Mouse (Mus musculus): ENCODE measurements around the gene Tbc1d17. TPM values are rescaled to one million over a fixed set of nuclear protein-coding genes. Genes with fewer than 3 reads are reported as not detected.

Gene Tbc1d17
- total and polyA plus RNA-seq, 2 experiments from 2014 or later, result 115 to 378 TPM

DNA sequence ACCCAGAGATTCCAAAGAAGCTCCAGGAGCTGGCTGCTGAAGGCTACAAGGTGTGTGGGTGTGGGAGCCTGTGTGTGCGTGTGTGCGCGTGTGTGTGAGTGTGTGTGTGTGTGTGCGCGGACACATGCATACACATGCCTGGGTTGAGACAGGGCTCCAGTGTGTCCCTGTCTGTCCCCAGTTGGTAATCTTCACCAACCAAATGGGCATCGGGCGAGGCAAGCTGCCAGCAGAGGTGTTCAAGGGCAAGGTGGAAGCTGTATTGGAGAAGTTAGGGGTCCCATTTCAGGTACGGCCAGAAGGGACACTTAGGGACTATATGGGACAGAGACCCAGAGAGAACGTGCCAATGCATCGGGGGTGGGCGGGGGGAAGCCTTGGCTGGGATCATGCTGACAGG lies 11.0 kb upstream of the Tbc1d17 start:
- H3K4me2 ChIP-seq (ENCODE audit: low read depth), result no peak overlapping the region
- H3K36me3 ChIP-seq (ENCODE audit: insufficient read depth), result peaks cover 43% of the 10 kb centered on the region
- DNase-seq (no peak), ATAC-seq (no peak)
- 88% methylated on average over 11 of the region's 11 CpGs for WGBS
- no peak overlapping the region for H3K27ac ChIP-seq (ENCODE audit: low read depth, low read length)
- no peak for TF ChIP-seq CTCF (IDR thresholded peaks at IDR 0.05; ENCODE audit: low read depth)
- no peaks in the 10 kb centered on the region for H3K27me3 ChIP-seq (ENCODE audit: insufficient read depth, low read length)
- no peak overlapping the region for H3K9ac ChIP-seq
- peaks cover 6% of the 10 kb centered on the region for H3K4me1 ChIP-seq (ENCODE audit: insufficient read depth)
- no peak overlapping the region for H3K4me3 ChIP-seq (ENCODE audit: low read depth, low read length)
- H3K9me3 ChIP-seq (ENCODE audit: low read length), result no peaks in the 10 kb centered on the region

DNA sequence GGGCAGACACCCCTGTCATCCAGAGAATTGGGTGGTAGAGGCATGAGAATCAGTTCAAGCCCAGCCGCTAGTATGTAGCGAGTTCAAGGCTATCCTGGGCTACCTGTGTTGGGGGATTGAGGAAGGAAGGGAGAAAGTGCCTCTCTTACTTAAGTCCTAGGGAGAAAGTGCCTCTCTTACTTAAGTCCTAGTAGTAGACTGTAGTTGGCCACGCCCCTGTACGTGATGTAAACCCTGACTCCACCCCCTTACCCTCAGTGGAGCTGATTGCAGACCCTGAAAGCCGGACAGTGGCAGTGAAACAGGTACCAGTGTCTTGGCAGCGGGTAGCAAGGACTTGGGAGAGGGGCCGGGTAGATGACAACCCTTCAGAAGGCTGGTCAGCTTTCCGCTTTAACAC lies 9.0 kb upstream of the Tbc1d17 start:
- H3K4me2 ChIP-seq (ENCODE audit: low read depth), result peak overlapping the region; percentile 88
- WGBS, result 29% methylated on average over 8 of the region's 8 CpGs
- peak overlapping the region; percentile 90; the same call in 1 of the 2 replicates for H3K27ac ChIP-seq (ENCODE audit: low read depth, low read length)

DNA sequence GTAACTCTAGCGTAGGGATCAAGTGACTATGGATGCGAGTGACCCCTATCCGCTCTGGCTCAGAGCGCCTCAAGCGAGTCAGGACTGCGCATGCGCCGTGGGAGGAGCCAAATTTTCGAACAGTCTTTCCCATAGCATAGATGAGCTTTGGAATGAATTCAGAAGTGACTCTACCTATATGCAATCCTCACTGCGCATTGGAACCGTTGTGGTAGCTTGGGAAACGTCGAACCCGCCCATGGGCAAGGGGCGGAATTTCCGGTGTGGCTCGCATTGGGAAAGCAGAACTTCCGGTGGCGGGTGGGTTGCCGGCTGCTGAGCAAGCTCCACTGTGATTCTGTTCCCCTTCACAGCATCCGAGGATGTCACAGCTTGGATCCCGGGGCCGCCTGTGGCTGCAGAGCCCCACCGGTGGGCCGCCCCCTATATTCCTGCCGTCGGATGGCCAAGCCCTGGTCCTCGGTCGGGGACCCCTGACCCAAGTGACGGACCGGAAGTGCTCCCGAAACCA lies 8.2 kb upstream of the Tbc1d17 start, which contains the start of gene Pnkp:
Pnkp (plus strand) TSS at position 98 of the 511 bp plus-strand sequence.
- Histone ChIP-seq H3K9me3 (ENCODE audit: low read length) (no peaks in the 10 kb centered on the region), H3K4me1 (ENCODE audit: insufficient read depth) (peaks cover 6% of the 10 kb centered on the region), H3K4me2 (ENCODE audit: low read depth) (peak within 1 kb of the TSS; percentile 88), H3K36me3 (ENCODE audit: insufficient read depth) (peaks cover 23% of the 10 kb centered on the region), H3K9ac (peak within 1 kb of the TSS; percentile 85), H3K4me3 (ENCODE audit: low read depth, low read length) (peak within 1 kb of the TSS; percentile 66), H3K27me3 (ENCODE audit: insufficient read depth, low read length) (no peaks in the 10 kb centered on the region), H3K27ac (ENCODE audit: low read depth, low read length) (peak within 1 kb of the TSS; percentile 90)
- WGBS, result under 1% methylated on average over 32 of the region's 32 CpGs
- DNase-seq, result peak; percentile 95
- peak; percentile 16; the same call in 1 of the 2 replicates for TF ChIP-seq CTCF (IDR thresholded peaks at IDR 0.05; ENCODE audit: low read depth)
- ATAC-seq, result peak; percentile 83

More for the DNA sequence above, 9.0 kb upstream of the Tbc1d17 start:
- DNase-seq, result no peak
- Histone ChIP-seq H3K9me3 (ENCODE audit: low read length) (no peaks in the 10 kb centered on the region), H3K27me3 (ENCODE audit: insufficient read depth, low read length) (no peaks in the 10 kb centered on the region), H3K4me3 (ENCODE audit: low read depth, low read length) (peak overlapping the region; percentile 66), H3K4me1 (ENCODE audit: insufficient read depth) (peaks cover 6% of the 10 kb centered on the region), H3K9ac (peak overlapping the region; percentile 85), H3K36me3 (ENCODE audit: insufficient read depth) (peaks cover 27% of the 10 kb centered on the region)
- no peak for ATAC-seq
- TF ChIP-seq CTCF (IDR thresholded peaks at IDR 0.05; ENCODE audit: low read depth), result no peak

DNA sequence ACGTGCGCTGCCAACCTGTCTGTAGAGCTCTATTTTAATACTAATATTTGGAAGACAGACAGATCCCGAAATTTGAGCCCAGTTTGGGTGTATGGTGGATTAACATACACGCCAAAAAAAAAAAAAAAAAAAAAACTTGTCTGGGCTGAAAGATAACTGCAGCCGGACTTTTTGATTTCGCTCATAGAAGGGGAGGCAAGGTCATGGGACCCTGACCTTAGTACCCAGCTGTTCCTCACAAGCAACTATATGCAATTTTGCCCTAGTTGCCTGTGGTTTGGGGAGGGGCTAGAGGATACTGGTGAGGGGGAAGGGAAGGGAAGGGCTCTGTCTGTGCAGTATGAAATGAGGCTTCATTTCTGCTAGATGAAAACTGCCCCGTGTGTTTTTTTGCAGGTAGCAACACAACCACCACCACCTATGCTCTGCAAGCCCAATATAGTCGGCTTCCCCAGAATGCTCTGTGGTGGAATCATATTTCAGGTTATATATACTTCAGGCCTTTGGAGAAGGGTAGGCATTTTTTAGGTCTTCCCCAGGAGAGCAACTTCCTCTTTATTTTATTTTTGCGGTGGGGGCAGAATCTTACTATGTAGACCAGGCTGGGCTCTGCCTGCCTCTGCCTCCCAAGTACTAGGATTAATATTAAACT lies 7.5 kb upstream of the Tbc1d17 start:
- Histone ChIP-seq H3K9ac (no peak overlapping the region), H3K27ac (ENCODE audit: low read depth, low read length) (peak overlapping the region; percentile 90), H3K4me1 (ENCODE audit: insufficient read depth) (peaks cover 6% of the 10 kb centered on the region), H3K4me2 (ENCODE audit: low read depth) (peak overlapping the region; percentile 88), H3K9me3 (ENCODE audit: low read length) (no peaks in the 10 kb centered on the region), H3K4me3 (ENCODE audit: low read depth, low read length) (peak overlapping the region; percentile 66), H3K27me3 (ENCODE audit: insufficient read depth, low read length) (no peaks in the 10 kb centered on the region), H3K36me3 (ENCODE audit: insufficient read depth) (peaks cover 15% of the 10 kb centered on the region)
- DNase-seq (no peak), ATAC-seq (no peak)
- no peak for TF ChIP-seq CTCF (IDR thresholded peaks at IDR 0.05; ENCODE audit: low read depth)
- WGBS, result 66% methylated on average over 9 of the region's 9 CpGs

DNA sequence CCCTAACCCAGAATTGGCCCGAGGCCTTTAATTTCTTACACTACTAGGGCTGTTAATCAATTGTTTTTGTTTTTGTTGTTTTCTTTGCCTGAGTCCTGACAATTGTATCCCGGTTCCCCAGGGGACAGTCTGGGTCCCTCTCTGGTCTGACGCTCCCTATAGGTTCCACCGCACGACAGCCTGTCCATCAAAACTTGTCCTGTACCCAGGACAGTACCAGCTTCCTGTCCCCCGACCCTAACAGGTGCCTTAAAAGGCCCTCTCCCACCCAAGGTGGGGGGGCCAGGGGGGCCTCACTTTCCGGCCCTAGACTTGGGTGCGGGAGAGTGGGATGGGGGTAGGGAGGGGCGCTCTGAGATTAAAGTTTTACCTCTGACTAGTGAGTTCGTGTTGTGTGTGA lies 6.2 kb upstream of the Tbc1d17 start:
- WGBS, result 35% methylated on average over 10 of the region's 10 CpGs
- Histone ChIP-seq H3K4me1 (ENCODE audit: insufficient read depth) (peaks cover 11% of the 10 kb centered on the region), H3K4me3 (ENCODE audit: low read depth, low read length) (peak overlapping the region; percentile 34), H3K36me3 (ENCODE audit: insufficient read depth) (peaks cover 15% of the 10 kb centered on the region), H3K4me2 (ENCODE audit: low read depth) (peak overlapping the region; percentile 58), H3K27me3 (ENCODE audit: insufficient read depth, low read length) (no peaks in the 10 kb centered on the region), H3K9me3 (ENCODE audit: low read length) (no peaks in the 10 kb centered on the region), H3K27ac (ENCODE audit: low read depth, low read length) (peak overlapping the region; percentile 80), H3K9ac (peak overlapping the region; percentile 49)
- TF ChIP-seq CTCF (IDR thresholded peaks at IDR 0.05; ENCODE audit: low read depth), result no peak
- no peak for DNase-seq
- ATAC-seq, result no peak

DNA sequence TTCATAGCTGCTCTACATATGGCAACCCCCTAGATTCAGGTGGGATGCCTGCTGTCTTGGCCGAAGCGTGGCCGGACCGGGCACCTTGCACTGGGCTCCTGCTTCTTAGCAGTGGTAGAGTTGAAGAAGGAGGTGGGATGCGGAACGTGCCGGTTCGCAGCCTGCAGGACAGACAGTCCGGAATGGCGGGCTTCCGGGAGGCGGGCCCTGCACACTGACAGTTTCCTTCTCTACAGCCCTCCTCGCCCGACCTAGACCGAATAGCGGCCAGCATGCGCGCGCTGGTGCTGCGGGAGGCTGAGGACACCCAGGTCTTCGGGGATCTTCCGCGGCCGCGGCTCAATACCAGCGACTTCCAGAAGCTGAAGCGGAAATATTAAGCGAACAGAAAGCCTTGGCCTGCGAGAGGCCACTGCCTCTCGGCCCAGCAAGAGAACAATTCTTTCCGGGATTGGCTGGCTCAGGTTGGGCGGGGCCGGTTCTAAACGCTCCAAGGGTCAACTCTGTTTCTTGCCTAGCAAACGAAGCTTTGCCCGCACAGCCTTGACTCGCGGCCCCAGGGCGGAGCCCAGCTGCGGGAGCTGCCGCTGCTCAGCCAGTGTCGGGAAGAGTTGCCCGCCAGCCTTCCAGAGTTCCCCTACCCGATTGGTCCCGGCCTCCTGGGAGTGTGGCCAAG lies 5.6 kb upstream of the Tbc1d17 start:
- WGBS, result 2% methylated on average over 45 of the region's 45 CpGs
- ATAC-seq, result peak; percentile 10; the same call in 1 of the 2 replicates
- H3K4me1 ChIP-seq (ENCODE audit: insufficient read depth), result peaks cover 11% of the 10 kb centered on the region

More for the DNA sequence above, 5.6 kb upstream of the Tbc1d17 start:
- H3K4me3 ChIP-seq (ENCODE audit: low read depth, low read length), result peak overlapping the region; percentile 34
- peak overlapping the region; percentile 58 for H3K4me2 ChIP-seq (ENCODE audit: low read depth)
- H3K36me3 ChIP-seq (ENCODE audit: insufficient read depth), result peaks cover 11% of the 10 kb centered on the region
- DNase-seq, result peak; percentile 60
- peak overlapping the region; percentile 80 for H3K27ac ChIP-seq (ENCODE audit: low read depth, low read length)
- H3K27me3 ChIP-seq (ENCODE audit: insufficient read depth, low read length), result no peaks in the 10 kb centered on the region
- H3K9ac ChIP-seq, result peak overlapping the region; percentile 49
- no peaks in the 10 kb centered on the region for H3K9me3 ChIP-seq (ENCODE audit: low read length)
- no peak for TF ChIP-seq CTCF (IDR thresholded peaks at IDR 0.05; ENCODE audit: low read depth)
